Mouse (Mus musculus) midbrain, postnatal 0 days (tissue): ENCODE results near the gene Clca4a. TPM values are rescaled to one million over a fixed set of nuclear protein-coding genes. Genes with fewer than 3 reads are reported as not detected.

Experiments
- ATAC-seq: fragments of 200-750 bp; cut with Nextera tagmentation; 2 replicates; pipeline ENCODE4 v1.8.0; 2017; ENCODE audit warnings: moderate number of reproducible peaks, mild to moderate bottlenecking, moderate TSS enrichment, moderate library complexity; ENCODE audit not compliant: low FRiP score
- DNase-seq: peaks from one replicate; pipeline ENCODE4 v3.0.0-alpha.2; 2015; ENCODE audit warnings: low spot score
- H3K27ac ChIP-seq: fragments of 300-500 bp; sonication (generic); 2 replicates; pipeline ENCODE4 v1.5.1; 2014; ENCODE audit warnings: low read depth, mild to moderate bottlenecking, low read length, mixed read lengths
- H3K27me3 ChIP-seq: fragments of 300-500 bp; sonication (generic); 2 replicates; pipeline ENCODE4 v1.6.1; 2014; ENCODE audit warnings: low read length, control low read depth, mixed read lengths; ENCODE audit not compliant: insufficient read depth
- H3K36me3 ChIP-seq: fragments of 300-500 bp; sonication (generic); 2 replicates; pipeline ENCODE4 v1.6.1; 2014; ENCODE audit warnings: low read length, control low read depth, mixed read lengths; ENCODE audit not compliant: insufficient read depth
- H3K4me1 ChIP-seq: fragments of 300-500 bp; sonication (generic); 2 replicates; pipeline ENCODE4 v1.6.1; 2014; ENCODE audit warnings: mild to moderate bottlenecking, control low read depth, antibody characterized with exemption, low read length, mixed read lengths; ENCODE audit not compliant: insufficient read depth
- H3K4me2 ChIP-seq: fragments of 300-500 bp; sonication (generic); 2 replicates; pipeline ENCODE4 v1.6.1; 2014; ENCODE audit warnings: low read depth, mild to moderate bottlenecking, low read length, mixed read lengths; ENCODE audit not compliant: poor library complexity, severe bottlenecking
- H3K4me3 ChIP-seq: fragments of 300-500 bp; sonication (generic); 2 replicates; pipeline ENCODE4 v1.5.1; 2014; ENCODE audit warnings: low read depth, mild to moderate bottlenecking, low read length, moderate library complexity
- H3K9ac ChIP-seq: fragments of 300-500 bp; sonication (generic); replicated peaks from 2 replicates; pipeline ENCODE4 v1.6.1; 2014; ENCODE audit warnings: mild to moderate bottlenecking, low read length, moderate library complexity, mixed read lengths; ENCODE audit not compliant: poor library complexity, severe bottlenecking
- H3K9me3 ChIP-seq: fragments of 300-500 bp; sonication (generic); 2 replicates; pipeline ENCODE4 v1.6.1; 2016; ENCODE audit warnings: low read length, control low read depth
- CTCF ChIP-seq: IDR thresholded peaks from 2 replicates; pipeline ENCODE4 v1.5.1; 2016; ENCODE audit warnings: antibody characterized with exemption, mild to moderate bottlenecking
- WGBS: fragments of 180-500 bp; shearing (Covaris S2); extraction: QIAGEN DNeasy Blood & Tissue Kit; methylation state at CpG from one replicate; pipeline ENCODE4 v1.1.7; 2014; 5-methylcytosine and 5-hydroxymethylcytosine counted together
- polyA plus RNA-seq: library from polyadenylated mRNA; unstranded; fragments of >200 nt; fragmentation: Nextera tagmentation; extraction: Ambion mirVana; gene quantifications from 2 replicates; pipeline ENCODE4 v1.2.1, GENCODE M21; 2015
- total RNA-seq: library from RNA; depleted of rRNA; stranded (reverse); fragments of >200 nt; gene quantifications from 2 replicates; pipeline ENCODE4 v1.2.3, GENCODE M21; 2014; rRNA removed

Clca4a gene
- total and polyA plus RNA-seq, 2 experiments from 2014 or later = 0.07 TPM; not detected in 1

DNA sequence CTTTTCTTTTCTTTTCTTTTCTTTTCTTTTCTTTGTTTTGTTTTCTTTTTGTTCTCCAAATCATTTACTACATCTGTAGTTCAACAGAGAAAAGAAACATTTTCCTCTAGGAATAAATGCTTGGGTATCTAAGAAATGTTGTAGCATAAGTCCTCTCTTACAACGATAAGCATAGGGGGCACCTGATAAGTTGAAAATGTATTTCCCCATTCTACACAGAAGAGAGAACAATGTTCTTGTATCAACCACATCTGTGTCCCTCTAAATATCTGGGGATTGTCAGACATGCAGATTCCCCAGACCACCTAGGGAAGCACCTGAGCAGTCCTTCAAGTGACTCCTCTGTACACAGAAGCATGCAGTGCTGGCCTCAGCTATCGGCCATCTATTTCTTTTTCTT lies 60.8 kb downstream of the Clca4a start:
- H3K27ac ChIP-seq = no peak overlapping the region
- ATAC-seq (no peak), DNase-seq (no peak)
- no peaks in the 10 kb centered on the region for H3K9me3 ChIP-seq
- no peaks in the 10 kb centered on the region for H3K27me3 ChIP-seq
- no peak overlapping the region for H3K4me2 ChIP-seq
- no peak overlapping the region for H3K4me3 ChIP-seq
- WGBS = 94% methylated on average over 2 of the region's 2 CpGs
- no peak overlapping the region for H3K9ac ChIP-seq
- H3K4me1 ChIP-seq = no peaks in the 10 kb centered on the region
- no peak for TF ChIP-seq CTCF
- no peaks in the 10 kb centered on the region for H3K36me3 ChIP-seq

Other genes starting within 250 kb of the Clca4a start
- 0.27 and 0.52 TPM in 2 replicates for gene Clca3a1, start 214.1 kb downstream of the Clca4a start, total RNA-seq
- 1.0 and 1.4 TPM in 2 replicates for gene Clca3a1, start 214.1 kb downstream of the Clca4a start, polyA plus RNA-seq
- 2.8 TPM in 1 of 2 replicates, not detected in the other for gene Clca3a2, start 155.6 kb downstream of the Clca4a start, total RNA-seq
- gene Clca3a2, start 155.6 kb downstream of the Clca4a start, polyA plus RNA-seq = 0.44 TPM in 1 of 2 replicates, not detected in the other
- gene Clca3b, start 125.7 kb downstream of the Clca4a start, total RNA-seq = not detected in 2 replicates
- not detected in 2 replicates for gene Clca3b, start 125.7 kb downstream of the Clca4a start, polyA plus RNA-seq
- gene Clca4b, start 42.5 kb downstream of the Clca4a start, total RNA-seq = not detected in 2 replicates
- gene Clca4b, start 42.5 kb downstream of the Clca4a start, polyA plus RNA-seq = not detected in 2 replicates
- not detected in 2 replicates for gene Clca1, start 57.7 kb upstream of the Clca4a start, total RNA-seq
- gene Clca1, start 57.7 kb upstream of the Clca4a start, polyA plus RNA-seq = 0.09 TPM in 1 of 2 replicates, not detected in the other
- gene Clca2, start 124.4 kb upstream of the Clca4a start, total RNA-seq = 0.05 TPM in 1 of 2 replicates, not detected in the other
- gene Clca2, start 124.4 kb upstream of the Clca4a start, polyA plus RNA-seq = 0.04 and 0.05 TPM in 2 replicates
- 10.6 TPM in 2 replicates for gene Odf2l, start 143.5 kb upstream of the Clca4a start, total RNA-seq
- gene Odf2l, start 143.5 kb upstream of the Clca4a start, polyA plus RNA-seq = 8.1 and 9.4 TPM in 2 replicates